Mouse (Mus musculus): ENCODE measurements around the gene 4930519G04Rik.

GRCm38 (mm10) chr5:114842674-114843073, 10.8 kb upstream of the 4930519G04Rik start:
- no peak for TF ChIP-seq CTCF (IDR thresholded peaks at IDR 0.05; ENCODE audit: control insufficient read depth, insufficient read depth, insufficient read length)
- TF ChIP-seq MYOD1 (IDR thresholded peaks at IDR 0.05; ENCODE audit: control insufficient read depth, insufficient read length, low read depth), result no peak
- TF ChIP-seq MAX (IDR thresholded peaks at IDR 0.05), result no peak
- TF ChIP-seq USF1 (IDR thresholded peaks at IDR 0.05; ENCODE audit: low read depth), result no peak
- no peak for TF ChIP-seq CEBPB (IDR thresholded peaks at IDR 0.05; ENCODE audit: low read depth)
- TF ChIP-seq MYOG (IDR thresholded peaks at IDR 0.05; ENCODE audit: control insufficient read depth, extremely low read depth, insufficient read length), result no peak
